Mouse (Mus musculus) cerebellum, adult 18-20 months (tissue): ENCODE results near the gene Yipf7.

ENCODE experiments used
- DNase-seq, 2 experiments: peaks; one replicate each; pipeline ENCODE4 v3.0.0; 2021

Gene Yipf7

DNA sequence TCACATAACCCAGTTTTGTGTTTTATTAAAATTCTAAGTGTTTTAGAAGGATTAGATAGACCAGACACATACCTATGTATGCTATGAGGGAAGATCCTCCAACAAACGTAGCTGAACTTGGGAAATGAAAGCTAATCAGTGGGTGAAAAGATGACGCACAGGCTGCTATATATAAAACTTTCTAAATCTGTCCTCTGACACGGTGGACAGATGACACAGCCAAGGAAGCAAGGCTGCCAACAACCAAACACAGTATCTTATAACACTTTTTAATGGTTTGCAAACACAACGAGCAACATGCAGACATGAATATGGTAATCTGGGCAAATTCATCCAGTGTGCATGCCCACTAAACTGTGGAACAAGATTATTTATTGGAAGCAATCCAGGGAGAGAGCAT, at the start of gene Yipf7:
Gene Yipf7, minus strand, starts transcription at position 160 of the 400 bp plus-strand sequence.
- peak; percentile 57 to 59 for DNase-seq

- DNase-seq: peak; percentile 89 to 91
Observed at GRCm38 (mm10) chr5:69591640-69592461, 49.4 kb upstream of the Yipf7 start, which contains the start of gene Gnpda2. Gnpda2 (minus strand) TSS chr5:69592340.

DNA sequence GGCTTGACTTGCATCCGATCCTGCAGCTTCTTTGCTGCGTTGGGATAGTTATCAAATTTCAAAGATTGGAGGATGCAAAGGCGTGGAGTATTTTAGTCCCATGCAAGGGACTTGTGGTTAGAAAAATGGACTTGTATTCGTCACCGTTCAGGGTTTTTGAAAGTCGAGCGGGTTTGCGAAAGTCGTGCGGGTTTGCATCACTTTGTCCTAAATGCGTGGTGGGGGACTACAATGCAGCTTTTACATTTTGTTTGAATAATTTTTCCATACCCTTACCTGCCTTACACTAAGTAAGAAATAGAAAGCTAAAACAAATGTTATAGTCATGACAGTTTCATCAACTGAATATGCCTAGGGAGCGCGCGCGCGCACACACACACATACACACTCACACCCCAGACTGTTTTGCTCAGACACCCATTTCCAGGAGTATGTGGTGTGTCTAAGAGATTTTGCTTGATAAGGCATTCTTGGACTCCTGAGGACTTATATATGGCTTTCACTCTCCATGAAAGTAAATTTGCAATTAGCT, 15.0 kb upstream of the Yipf7 start:
- DNase-seq: peak; percentile 15 to 20

DNA sequence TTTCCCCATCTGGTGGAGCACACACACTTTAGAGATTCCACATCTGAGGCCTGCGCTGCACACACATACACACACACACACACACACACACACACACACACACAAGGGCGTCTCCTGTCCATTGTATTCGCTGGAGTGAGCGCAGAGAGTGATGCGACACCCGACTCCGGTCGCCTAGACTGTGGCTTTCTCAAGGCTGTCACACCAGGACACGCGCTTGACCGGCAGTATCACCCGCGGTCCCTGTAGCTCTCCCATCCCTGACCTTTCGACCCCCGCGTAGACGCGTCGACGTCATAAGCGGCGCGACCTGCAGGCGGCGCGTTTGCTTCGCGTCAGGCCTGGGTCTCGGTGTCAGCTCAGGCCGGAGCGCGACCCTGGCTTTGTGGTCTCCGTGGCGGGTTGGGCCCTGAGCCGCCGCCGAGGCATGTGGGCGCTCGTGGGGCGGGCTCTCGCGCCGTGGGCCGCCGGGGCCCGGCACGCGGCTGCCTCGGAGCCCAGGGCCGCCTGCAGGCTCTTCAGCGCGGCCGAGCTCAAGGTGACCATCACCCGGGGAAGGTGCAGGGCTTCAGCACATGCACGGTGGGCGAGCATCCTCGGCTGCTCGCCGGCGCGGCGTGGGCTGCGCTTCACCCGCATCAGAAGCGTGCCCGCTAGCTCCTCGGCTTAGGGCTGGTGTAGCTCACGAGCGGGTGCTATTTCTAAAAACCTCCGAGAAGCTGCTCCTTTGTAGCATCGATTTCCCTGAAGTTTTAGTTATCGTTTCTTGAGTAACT, 14.4 kb upstream of the Yipf7 start, which contains the start of gene Guf1:
Gene Guf1, plus strand, starts transcription at position 296 of the 776 bp plus-strand sequence.
- peak; percentile 93 to 98 for DNase-seq

- DNase-seq: no peak
Observed at GRCm38 (mm10) chr5:69541680-69542079, 768 bp downstream of the Yipf7 start.

DNA sequence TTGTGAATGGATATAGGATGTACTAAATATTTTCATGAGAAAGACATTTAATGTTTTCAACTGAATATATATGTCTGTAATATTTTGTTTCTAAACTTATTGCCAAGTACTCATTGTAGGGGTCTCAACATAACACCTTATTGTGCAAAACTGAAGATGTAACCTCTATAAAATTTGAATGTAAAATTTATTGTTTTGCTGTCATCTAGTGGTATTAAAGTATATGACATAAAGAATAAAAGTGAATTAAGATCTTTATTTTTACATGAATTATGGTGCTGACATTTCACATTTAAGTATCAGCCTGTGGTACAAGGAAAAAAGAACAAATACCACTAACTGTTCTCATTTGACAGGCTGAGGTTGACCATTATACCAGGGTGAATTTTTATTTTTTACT, 18.5 kb downstream of the Yipf7 start:
- DNase-seq: no peak

GRCm38 (mm10) chr5:69522064-69522463, 20.4 kb downstream of the Yipf7 start:
- DNase-seq: no peak

- peak; percentile 69 to 75 for DNase-seq
Observed at GRCm38 (mm10) chr5:69520661-69521278, 21.7 kb downstream of the Yipf7 start.

- DNase-seq: no peak
Observed at GRCm38 (mm10) chr5:69512203-69512602, 30.2 kb downstream of the Yipf7 start.

DNA sequence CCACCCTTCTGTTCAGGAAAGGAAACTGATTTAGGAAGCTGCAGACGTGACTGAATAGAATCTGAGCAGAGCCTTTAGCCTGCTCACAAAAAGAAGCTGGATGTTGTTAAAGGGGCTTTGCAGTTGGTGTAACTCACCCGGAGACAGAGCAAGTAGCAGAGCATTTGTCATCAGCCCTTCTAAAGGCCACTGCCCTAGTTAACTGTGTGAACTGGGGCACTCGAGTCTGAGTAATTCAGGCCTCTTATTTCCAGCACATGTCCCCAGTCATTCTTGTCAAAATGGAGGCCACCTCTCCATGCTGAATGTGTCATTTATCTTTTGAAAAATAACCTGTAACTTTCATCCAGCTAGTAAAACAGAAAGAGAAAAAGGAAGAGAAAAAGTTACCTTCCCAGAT, 30.8 kb downstream of the Yipf7 start:
- no peak for DNase-seq

DNA sequence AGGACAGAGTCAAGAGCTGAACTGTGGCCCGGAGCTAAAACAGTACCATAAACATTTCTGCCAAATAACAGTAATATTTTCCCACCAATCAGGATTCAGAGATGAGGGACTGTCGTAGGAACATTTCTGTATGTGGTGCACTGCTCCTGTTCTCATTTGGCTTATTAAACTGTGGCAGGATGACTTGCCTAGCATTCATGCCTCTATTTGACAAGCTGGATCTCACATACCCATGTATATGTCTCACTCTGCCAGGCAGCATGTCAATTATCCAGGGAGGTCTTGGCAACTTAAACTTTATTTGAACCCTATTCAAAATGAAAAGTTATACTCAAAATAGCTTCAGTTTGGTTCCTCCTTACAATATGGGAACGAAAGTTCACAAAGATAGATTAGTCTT, 35.4 kb downstream of the Yipf7 start:
- no peak for DNase-seq

GRCm38 (mm10) chr5:69489046-69489445, 53.4 kb downstream of the Yipf7 start:
- DNase-seq: no peak

DNA sequence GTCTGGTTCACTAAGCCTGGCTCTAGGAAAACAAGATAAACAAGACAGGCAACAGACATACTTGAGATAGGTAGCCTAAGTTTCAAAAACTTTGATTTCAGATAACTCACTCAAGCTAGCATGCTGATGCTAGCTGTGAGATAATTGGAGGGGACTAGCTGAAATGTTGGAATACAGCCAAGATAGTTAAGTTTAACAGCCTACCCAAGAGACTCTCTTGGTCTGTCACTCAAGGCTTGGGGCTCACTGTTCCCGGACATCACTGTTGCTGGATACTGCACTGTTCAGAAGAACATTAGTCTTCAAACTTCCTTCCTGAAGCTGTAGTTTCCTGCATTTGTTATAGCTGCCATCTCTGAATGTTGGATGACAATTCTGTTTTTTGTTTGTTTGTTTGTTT, 74.9 kb downstream of the Yipf7 start:
- DNase-seq: no peak
